Mouse (Mus musculus): ENCODE data around the gene Galnt3.

Galnt3 gene

DNA sequence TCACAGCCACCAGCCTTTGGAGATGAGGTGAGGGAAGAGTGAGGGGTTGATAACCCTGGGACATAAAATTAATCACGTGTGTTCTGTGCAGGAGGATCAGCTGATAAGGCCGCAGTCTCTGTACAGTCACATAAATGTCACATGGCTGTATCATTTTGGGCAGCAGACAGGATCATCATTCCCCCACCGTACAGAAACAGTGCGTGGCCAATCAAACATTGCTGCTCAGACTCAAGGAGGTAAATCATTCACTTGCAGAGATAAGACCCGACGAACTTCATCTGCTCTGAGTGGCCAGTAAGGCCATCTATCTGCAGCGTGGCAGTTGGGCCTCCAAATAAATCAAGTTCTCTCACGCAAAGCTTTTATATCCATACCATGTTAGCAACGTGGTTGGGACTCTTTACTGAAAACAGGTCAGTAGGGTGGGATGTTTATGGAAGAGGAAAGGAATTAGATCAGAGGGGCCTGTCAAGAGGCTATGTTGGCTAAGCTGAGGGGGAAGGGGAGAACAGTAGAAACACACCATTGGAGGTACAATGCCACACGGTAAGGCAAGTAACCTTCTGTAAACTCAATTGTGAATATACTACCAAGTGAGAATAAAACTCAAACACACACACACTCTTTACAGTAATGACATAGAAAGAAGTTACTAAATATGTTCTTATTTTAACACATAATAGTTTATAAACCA, 20.9 kb downstream of the Galnt3 start:
- no peak for DNase-seq

DNA sequence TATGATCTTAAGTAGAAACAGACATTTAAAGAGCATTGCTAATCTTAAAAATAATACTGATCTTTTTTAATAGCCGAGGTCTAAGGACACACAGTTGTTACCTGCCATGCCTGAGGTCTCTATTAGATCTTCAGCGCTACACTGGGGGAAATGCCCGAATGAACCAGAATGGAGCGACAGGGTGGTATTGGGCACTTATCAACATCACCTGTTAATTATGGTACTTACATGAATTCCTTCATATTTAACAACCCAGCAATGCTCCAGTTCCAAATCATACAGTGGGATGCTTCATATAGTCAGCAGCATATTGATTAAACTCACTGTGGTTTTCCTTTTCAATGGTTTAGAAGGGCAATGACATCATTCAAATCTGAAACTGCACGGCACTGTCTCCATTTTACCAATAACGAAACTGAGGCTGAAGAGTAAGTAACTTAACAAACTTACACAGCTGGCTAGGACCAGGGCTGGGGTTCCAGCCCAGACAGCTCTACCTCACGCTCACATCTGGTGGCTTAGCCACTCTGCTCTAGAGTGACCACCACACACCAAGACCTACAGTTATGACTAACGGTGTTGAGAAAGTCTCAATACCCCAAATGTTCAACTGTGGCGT, 23.0 kb downstream of the Galnt3 start:
- DNase-seq = no peak

DNA sequence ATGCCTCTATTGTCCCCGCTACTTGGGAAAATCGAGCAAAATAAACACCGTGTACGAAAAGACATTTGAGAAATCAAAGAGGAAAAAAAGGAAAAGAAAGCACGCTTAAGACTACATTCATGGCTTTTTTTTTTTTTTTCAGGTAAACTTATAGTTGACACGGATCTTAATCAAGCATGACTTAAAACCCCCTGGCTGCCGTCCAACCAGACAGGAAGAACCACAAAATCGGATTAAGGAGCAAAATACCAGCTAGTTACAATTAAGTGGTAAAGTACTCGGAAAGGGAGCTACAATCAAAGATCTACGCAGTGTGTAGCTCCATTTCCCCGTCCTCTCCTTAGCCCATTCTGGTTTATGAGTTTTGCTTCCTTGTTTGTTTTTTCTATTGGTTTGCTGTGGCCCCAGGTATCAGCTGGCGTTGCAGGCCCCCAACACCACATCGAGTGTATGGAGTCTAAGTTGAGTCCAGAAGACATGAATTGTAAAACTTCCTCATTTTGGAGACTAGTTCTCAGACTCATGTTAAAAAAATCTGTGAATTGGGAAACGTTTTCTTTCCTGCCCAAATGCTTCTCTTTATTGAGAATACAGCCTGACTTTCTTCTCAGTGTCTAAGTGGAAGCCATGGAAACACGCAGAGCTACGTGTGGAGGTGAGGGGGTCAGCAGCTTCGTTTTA, 24.0 kb downstream of the Galnt3 start:
- no peak for DNase-seq

DNA sequence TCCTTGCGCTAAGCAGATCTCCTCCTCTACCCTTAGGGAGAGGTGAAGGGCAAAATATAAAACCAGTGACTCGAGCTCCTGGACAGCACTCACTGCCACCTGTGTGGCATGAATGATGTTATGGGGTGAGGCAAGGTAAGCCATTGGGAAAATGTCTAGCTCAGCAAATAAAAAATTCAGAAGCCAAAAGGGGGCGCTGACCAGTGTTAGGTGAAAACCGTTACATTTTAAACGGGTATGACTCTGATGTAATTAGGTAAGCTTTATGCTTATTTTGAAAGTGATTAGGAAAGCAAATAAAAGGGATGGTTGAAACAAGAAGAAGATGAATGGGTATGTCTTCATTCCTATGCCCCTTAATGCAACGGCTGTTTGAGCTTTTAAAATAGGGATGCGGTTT, 24.6 kb downstream of the Galnt3 start:
- DNase-seq = no peak

DNA sequence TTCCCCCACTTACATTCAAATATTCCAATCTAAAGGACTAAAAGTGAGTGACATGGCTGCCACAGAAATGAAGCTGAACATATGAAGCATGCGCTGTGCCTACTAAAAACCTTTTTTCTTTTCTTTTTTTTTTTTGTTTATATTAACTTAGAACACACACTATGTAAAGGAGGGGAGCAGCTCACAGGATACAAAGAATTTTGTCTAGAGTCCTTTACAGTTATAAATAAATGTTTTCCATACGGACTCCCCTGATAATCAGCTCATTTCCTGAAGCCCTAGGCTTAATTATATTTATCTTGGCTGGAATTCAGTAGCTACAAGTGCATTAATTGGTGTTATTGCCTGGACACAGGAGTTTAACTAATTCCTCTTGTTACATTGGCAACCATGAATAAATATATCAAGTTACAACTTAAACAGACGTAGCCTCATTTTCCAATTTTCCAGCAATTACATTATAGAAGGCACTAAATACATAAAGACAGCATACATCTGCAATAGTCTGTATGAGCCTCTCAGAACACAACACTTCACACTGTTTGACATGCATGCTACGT, 30.1 kb downstream of the Galnt3 start:
- no peak for DNase-seq

DNA sequence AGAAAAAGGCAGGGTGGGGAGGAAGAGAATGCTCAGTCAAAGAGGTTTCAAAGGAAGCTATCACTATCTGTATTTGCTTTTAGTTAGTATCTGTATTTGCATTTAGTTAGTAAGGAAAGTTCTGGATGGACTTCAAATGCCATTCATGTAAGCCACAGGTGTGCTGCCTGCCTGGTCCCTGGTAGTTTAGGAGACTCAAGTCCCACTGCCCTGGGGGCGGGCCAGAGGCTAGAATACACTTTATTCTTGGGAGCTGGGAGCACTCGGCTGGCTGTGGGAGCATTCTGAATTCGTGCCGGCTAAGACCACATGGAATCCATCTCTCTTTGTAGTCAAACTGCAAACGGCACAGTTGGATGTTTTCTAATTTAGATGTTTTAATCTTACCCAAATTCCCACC, 33.5 kb downstream of the Galnt3 start:
- no peak for DNase-seq

DNA sequence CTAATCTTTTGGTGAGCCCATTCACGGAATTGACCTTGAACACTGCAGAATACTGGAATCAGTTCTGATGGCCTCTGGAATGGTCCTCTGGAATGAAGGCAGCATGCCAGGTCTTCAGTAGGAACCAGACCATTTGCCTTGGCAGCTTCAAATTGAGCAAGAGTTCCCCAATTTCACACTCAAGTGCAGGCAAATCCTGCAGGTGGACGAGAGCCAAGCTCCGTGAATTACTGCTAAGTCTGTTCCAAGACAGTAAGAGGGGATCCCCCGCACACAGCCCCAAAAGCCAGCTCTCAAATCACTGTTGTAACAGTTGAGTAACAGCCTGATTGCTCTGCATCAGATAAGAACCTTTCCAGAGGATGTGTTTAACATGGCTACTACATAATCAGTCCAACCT, 42.9 kb downstream of the Galnt3 start:
- DNase-seq = no peak

DNA sequence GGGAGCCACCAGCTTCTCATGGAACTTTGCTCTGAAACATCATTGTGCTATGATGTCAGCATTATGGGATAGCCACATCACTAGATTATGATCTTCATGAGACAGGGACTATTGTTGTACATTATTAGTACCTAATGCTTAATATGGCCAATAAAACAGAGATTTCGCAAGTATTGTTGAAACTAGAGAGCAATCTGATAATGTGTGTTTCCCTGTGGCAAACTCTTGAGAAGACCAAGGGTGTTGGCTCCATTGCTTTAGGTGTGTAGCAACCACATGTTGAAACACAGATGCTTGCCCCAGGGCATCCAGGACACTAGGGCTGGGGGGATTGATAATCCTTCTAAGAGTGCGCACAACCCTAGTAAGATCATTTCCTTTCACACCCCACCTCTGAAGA, 44.1 kb downstream of the Galnt3 start:
- no peak for DNase-seq

DNA sequence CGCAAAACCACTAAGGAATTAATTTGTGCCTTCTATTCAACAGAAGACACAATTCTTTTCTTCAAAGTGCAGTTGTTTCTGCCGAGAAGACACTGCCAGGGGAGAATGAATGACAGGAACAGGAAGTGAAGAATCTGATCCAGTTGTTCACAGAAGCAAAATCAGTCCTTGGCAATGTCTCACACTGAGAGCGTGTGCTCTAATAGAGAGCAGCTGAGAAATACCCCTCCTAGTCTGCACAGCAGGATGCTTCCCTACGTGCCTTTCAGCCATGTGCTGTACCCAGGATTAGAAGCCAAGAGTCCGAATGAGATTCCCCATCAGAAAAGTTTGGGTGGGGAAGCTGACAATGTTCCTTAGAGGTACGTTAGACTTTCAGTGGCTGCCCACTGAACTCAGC, 55.3 kb downstream of the Galnt3 start:
- DNase-seq = no peak

DNA sequence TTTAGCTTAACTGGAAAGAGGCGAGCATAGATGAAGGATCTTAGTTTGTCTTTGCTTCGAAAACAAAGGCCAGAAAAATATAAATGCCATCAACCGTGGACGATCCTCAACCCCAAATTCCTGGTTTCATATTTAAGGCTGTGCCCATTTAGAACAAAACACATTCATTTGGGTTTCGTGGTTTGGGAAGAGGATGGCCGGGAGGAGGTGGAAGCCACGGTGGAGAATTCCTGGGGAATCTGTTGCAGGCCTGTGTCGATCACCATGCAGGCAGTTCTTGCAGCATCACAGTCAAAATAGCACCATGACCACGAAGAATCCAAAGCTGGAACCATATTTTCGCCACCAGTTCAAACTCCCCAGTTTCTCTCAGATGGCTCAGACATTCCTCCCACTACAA, 61.5 kb downstream of the Galnt3 start:
- no peak for DNase-seq

DNA sequence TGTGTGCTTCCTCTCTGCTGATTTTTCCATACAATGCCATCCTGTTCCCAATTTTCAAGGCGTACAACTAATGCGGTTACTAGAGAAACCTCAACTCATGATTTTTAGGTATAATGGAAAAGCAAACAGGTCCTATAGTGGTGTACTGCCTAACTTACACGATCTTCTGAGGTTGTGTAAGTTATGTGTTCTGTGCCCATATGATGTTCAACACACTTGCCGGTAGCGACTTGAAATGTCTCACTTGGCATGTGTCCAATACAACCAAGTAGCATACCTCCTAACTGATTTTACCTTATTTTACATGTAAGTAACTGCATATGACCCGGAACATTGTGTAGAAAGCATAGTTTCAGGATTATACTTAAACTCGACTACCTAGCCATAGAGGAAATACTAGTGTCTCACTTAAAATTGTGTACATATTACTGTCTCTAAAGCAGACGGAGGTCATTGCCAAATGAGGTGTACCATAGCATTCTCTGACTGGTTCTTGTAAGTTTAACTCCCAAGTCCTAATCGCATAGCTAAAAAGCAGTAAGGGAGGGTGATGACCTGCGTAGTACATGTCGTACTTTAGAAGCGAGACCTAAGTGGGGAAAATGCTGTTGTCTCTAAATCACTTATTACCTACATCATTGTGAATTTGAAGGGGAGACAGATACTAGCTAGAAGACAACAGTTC, 80.2 kb downstream of the Galnt3 start:
- no peak for DNase-seq

DNA sequence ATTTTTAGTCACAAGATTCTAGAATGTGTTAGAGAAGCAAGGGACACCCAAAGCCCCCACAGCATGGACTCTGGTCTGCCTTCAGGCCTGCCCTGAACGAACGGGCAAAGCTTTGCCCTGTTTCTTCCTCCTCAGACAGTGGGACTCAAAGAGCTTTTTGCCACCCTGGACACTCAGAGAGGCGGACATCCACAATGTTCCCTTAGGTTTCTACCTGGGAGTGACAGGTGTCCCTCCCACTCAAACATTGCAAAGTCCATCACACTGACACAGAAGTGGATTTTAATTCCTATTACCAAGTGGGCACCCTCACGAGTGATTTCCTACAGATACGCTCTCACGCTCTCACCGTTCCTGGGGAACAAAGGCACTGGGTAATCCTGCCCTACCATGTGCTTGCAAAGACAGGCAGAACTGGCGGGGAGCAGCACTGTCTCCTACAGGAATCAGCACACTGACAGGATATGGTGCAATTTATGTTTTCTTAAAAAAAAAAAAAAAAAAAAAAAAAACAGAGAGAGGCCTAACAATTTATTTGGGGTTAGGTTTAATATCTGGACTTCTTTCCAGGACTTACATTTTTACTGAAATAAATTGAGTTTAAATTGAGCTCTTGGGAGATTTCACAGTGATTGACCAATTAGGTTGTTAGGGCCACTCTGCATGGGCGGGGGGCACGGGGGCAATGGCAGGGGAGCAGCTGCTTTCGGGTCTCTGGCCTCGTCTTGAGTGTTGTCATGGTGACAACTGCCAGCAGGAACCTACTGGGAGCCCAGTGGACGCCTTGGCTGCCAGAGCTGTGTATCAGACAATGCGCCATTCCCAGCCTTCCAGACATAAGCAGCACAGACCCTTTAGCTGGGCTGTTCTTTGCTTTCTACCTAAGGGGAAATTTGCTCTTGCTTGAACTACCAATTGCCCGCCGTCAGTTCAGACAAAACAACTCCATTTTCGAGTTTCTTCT, 81.1 kb downstream of the Galnt3 start:
- no peak for DNase-seq

DNA sequence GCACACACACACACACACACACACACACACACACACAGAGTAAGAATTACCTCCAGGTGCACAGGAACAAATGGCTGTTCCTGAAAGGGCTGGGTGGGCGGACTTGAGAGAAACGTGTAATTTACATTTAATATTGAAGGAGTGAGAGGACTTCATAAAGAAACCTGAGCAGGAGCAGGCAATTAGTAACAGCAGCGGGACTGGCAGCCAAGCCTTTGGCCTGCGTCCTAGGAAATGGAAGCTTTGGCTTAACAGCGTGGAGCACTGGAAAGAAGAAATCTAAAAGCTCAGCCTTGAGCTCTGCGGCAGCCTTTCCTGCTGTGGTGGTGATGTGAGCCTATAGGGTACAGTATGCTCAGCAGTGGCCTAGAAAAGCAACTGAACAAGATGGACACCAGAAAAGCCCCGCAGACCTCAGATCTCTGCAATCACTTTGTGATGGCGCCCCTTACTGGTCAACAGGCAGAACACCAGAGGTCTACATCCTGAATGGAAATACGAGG, 82.8 kb downstream of the Galnt3 start:
- peak; percentile 78 for DNase-seq

DNA sequence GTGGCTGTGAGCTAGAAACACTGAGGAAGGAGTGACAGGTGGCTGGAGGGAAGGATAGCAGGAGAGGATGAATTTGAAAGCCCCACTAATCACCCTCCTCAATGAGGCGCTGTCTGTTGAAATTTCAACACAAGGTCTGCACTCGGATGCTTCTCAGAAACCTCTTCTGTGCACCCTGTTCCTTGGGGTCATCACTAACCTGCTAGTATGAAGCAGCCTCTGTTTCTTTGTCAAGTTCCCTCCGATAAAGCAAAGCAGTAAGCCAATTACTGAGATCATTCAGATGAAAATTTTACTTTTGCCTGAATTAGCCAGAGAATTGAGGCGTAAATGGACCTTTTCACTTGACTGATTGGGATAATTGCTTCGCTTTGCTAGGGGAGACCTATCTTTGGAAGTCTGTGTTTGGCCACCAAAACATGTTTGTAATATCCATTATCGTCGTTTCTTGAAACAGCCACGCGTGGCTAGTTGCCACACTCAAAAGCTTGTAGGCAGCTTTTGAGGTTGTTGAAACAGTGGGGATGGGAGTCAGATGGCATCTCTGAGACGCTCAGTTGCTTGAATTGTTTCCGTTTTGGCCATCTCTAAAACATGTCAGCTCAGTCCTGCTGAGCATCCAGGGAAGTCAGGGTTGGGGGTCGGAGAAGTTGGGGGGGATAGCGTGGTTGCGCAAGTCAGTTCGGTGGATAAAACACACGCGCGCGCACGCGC, 83.4 kb downstream of the Galnt3 start:
- DNase-seq = no peak

DNA sequence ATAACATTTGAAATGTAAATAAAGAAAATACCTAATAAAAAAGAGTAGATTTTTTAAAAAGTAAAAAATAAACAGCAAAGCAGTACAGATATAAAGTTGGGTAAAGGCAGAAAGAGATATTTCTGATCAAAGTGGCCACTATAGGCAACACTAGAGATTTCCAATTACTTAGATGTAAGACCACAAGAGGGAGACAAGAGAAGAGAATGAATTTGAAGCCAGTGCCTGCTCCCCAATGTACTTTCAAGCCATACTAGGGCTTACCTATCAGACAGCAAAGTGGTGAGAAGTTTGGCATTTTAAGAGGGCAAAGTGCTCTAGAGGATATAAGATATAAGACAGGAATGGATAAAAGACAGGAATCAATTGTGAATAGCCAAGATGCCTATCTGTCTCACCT, 84.2 kb downstream of the Galnt3 start:
- DNase-seq = no peak

DNA sequence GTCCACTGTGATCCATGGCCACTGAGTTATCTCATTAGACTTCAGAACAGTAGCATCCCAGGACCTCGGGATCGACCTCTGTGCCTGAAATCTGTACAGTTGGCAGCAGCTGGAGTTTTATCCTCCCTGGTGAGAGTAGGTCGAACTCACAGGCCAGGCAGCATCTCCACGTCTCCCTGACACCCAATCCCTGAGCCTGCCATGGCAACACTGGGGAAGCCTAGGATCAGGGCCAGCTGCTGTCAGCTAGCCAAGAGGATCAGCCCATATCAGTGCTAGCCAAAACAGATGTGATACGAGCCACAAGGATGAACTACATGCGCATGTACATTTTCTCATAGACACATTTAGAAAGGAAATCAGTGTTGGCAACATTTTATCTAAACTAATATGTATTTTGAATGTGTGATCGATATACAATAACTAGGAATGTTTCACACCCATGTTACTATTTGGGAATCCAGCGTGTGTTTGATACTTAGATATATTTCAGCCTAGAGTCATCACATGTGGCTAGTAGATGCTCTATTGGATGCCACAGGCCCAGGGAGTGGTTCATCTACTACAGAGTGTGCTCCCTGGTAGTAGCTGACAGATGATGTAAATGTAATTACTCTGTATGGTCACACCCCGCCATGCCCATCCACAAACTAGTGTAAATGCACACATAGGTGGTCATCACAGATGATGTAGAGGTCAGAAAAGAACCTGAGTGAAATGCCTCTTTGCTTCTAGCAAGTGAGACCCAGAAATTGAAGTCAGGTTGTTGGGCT, 89.7 kb downstream of the Galnt3 start:
- DNase-seq = no peak
